Mouse (Mus musculus) heart, adult 8-10 months (tissue): ENCODE measurements around the gene Ankrd31. TPM values are rescaled to one million over a fixed set of nuclear protein-coding genes. Genes with fewer than 3 reads are reported as not detected.
"Not testable (repeated sequence)": the region's sequence is repeated elsewhere in the genome, so short reads cannot be mapped to it uniquely, and the experiment has no call there.

Experiments used
- DNase-seq: peaks from one replicate; pipeline ENCODE4 v3.0.0; 2022; ENCODE audit warnings: low spot score
- total RNA-seq, 4 experiments: library from RNA; stranded (reverse); gene quantifications; 2 replicates each; pipeline ENCODE4 v1.2.4; 2022

Gene Ankrd31
- total RNA-seq, 4 experiments from 2014 or later = not detected

DNA sequence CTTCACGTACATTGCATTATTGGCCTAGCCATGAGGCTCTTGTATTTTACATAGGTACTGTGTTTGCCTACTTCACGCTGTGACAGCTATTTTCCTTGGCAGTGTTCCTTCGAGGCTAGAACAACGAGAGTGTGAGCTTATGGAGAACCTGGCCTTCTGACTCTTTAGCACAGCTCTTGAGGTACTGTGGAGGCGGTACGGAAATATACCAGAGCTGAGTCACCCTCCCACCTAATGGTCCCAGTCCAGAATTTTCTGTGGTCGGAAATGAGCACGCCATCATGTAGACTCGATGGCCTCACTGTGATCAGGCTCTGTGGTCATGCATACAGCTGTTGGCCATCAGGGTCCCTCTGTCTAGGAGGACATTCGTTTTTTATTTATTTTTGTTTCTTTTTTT lies 191.6 kb downstream of the Ankrd31 start:
- DNase-seq = no peak

DNA sequence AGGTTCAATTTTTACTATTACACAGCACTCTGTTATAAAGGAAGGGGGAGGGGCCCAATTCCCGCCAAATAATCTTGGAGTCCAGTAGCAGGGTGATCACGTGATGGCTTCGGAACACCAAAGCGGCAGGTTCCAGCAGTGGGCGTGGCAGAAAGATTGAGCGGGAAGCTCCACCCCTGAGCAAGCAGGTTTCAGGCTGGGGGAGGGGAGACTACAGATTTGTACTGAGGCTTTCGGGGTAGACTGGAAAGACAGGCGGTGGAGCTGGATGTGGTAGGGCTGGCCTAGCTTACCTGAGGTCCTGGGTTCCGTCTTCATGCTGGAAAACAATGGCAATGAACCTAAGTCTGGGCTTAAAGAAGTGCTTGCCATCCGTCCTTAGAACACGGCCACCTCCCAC lies 193.4 kb downstream of the Ankrd31 start:
- DNase-seq = not testable (repeated sequence)

DNA sequence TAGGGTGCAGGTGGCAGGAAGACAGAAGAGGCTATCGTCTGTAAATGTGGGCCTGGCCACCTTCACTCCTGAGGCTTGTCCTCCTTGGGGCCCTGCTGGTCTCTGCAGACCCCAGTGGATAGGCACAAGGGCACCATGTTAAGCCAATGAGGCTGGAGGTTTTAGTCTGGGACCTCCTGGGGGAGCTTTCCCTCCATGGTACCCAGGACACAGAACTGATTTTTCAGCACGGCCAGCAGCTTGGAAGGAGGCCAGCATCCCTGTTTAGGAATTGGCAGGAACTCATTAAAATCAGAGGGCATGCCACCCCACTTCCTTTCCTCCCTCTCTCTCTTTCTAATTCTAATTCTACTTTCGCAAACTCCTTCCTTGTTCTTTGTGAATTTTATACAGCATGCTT lies 195.5 kb downstream of the Ankrd31 start:
- no peak for DNase-seq

DNA sequence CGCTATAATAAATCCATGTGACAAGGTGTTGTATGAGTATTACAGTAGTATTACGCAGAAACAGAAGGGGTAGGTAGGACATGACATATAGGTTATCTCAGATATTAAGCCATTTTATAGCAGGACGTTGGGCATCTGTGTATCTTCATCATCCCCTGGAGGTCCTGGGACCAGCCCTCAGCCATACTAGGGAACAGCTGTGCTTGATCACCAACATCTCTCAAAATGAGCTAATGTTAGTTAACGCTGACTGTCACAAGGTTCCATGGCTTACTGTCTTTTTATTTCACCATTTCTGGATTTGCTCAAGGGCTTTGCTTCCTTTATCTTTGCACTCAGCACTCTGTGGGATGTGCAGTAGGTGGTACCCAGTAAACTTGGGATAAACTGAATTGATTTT lies 197.7 kb downstream of the Ankrd31 start:
- DNase-seq = no peak

DNA sequence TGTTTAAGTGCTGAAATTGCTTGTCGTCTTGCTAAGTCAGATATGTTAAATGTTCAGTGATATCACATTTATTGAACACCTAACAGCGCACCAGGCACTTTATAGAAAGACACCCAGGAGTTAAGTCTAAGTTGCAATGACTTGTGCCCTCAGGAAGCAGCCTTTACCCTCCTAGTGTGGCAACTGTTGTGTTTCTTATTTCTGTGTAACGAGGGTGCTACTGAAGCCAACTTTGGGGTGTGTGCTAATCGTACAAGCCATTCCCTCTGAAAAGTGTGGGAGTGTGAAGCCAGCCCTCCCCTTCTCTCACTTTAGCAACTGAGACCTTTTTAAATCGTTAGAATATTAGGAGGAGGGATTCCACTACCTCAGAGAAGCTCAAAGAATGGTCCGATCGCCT lies 199.7 kb downstream of the Ankrd31 start:
- DNase-seq = no peak

DNA sequence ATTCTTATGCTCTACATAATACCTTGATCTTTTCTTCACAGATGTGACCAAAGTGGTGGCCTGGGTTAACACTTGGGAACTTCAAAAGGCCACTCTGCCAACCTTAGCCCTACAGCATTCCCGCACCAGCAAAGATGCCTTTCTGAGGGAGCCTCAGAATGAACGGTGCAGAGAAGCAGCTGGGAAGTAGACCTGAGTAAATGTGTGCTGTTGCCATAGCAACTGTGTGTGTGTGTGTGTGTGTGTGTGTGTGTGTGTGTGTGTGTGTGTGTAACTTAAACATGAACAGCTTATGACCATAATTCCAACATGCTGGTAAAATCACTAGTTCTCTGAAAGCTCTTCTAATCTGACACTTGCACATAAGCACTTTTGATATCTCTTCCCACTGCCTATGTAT lies 203.8 kb downstream of the Ankrd31 start:
- no peak for DNase-seq

DNA sequence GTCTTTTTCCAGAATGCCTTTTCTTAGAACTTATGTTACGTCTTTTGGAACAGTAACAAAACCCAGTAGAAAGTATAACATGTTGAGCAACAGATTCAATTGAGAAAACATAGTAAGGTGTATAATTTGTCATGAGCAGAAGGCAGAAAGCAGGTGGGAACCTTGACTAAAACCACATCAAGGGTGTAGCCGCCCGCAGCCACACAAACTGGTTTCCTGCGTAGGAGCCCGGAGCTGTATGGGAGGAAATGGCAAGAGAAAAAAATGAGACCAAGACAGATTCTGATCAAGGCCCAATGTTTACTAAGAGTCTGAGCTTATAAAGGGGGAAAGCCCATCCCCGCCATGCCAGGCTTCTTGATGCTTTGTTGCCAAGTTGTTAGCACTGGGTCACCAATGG lies 208.4 kb downstream of the Ankrd31 start:
- DNase-seq = no peak

Other genes starting within 250 kb of the Ankrd31 start
- gene Polk, start 205.7 kb upstream of the Ankrd31 start, total RNA-seq = 1 to 10 TPM; 4.2 to 5.1 (median 4.5) TPM
- 10 to 100 TPM; 34.6 to 39.3 (median 37.5) TPM for gene Col4a3bp, start 205.7 kb upstream of the Ankrd31 start, total RNA-seq
- gene Hmgcr, start 77.3 kb upstream of the Ankrd31 start, total RNA-seq = 1 to 10 TPM; 5.5 to 8.7 (median 7.1) TPM
- gene Gcnt4, start 176.4 kb downstream of the Ankrd31 start, total RNA-seq = under 1 TPM; 0.06 to 0.11 (median 0.08) TPM